Mouse (Mus musculus) forebrain, embryonic 14.5 days (tissue): ENCODE measurements around the gene Fut2. TPM values are rescaled to one million over a fixed set of nuclear protein-coding genes. Genes with fewer than 3 reads are reported as not detected.

ENCODE experiments used
- ATAC-seq: fragments of 200-750 bp; cut with Nextera tagmentation; 2 replicates; pipeline ENCODE4 v1.8.0; 2017; ENCODE audit warnings: mild to moderate bottlenecking, moderate library complexity
- DNase-seq: peaks from one replicate; pipeline ENCODE4 v3.0.0-alpha.2; 2015; ENCODE audit warnings: low spot score
- H3K27ac ChIP-seq: fragments of 300-500 bp; sonication (generic); 2 replicates; pipeline ENCODE4 v1.5.1; 2014; ENCODE audit warnings: low read depth, mild to moderate bottlenecking, control low read depth, low read length, moderate library complexity
- H3K27me3 ChIP-seq: fragments of 300-500 bp; sonication (generic); replicated peaks from 2 replicates; pipeline ENCODE4 v1.6.1; 2014; ENCODE audit warnings: low read length, control low read depth, mixed read lengths; ENCODE audit not compliant: control insufficient read depth, insufficient read depth
- H3K36me3 ChIP-seq: fragments of 300-500 bp; sonication (generic); 2 replicates; pipeline ENCODE4 v1.6.1; 2014; ENCODE audit warnings: low read length, control low read depth; ENCODE audit not compliant: control insufficient read depth, insufficient read depth
- H3K4me1 ChIP-seq: fragments of 300-500 bp; sonication (generic); 2 replicates; pipeline ENCODE4 v1.6.1; 2014; ENCODE audit warnings: antibody characterized with exemption, low read length, control low read depth; ENCODE audit not compliant: control insufficient read depth, insufficient read depth
- H3K4me2 ChIP-seq: fragments of 300-500 bp; sonication (generic); 2 replicates; pipeline ENCODE4 v1.6.1; 2014; ENCODE audit warnings: mild to moderate bottlenecking, control low read depth, low read length
- H3K4me3 ChIP-seq: fragments of 300-500 bp; sonication (generic); 2 replicates; pipeline ENCODE4 v1.5.1; 2014; ENCODE audit warnings: low read depth, low read length, control low read depth
- H3K9ac ChIP-seq: fragments of 300-500 bp; sonication (generic); 2 replicates; pipeline ENCODE4 v1.6.1; 2014; ENCODE audit warnings: mild to moderate bottlenecking, low read length, control low read depth, moderate library complexity
- H3K9me3 ChIP-seq: fragments of 300-500 bp; sonication (generic); replicated peaks from 2 replicates; pipeline ENCODE4 v1.6.1; 2016; ENCODE audit warnings: low read length, control low read depth, mixed read lengths; ENCODE audit not compliant: control insufficient read depth
- WGBS: fragments of 180-500 bp; shearing (Covaris S2); extraction: QIAGEN DNeasy Blood & Tissue Kit; methylation state at CpG from one replicate; pipeline ENCODE4 v1.1.7; 2014; 5-methylcytosine and 5-hydroxymethylcytosine counted together
- polyA plus RNA-seq: library from polyadenylated mRNA; unstranded; fragments of >200 nt; fragmentation: Nextera tagmentation; extraction: Ambion mirVana; gene quantifications from 2 replicates; pipeline ENCODE4 v1.2.1, GENCODE M21; 2014

Fut2 gene
- polyA plus RNA-seq, 1 experiment from 2014 or later: 0.11 TPM

DNA sequence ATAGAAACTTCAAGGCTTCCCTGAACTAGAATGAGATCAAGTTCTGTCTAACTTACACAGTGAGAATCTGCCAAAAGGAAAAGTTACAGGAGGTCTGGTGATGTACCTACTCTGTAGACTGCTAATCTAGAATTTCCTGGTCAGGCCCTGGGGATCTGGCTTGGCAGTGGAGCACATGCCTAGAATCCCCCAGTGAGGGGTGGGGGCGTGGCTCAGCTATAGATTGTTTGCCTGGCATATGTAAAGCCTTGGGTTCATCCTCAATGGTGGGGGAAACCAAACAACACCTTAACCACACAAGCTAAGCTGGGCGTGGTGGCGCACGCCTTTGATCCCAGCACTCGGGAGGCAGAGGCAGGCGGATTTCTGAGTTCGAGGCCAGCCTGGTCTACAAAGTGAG is 31.7 kb upstream of the Fut2 start:
- no peak for DNase-seq
- 86% methylated on average over 6 of the region's 7 CpGs for WGBS
- Histone ChIP-seq H3K4me1 (peaks cover 6% of the 10 kb centered on the region; the same call in 1 of the 2 replicates), H3K4me2 (no peak overlapping the region), H3K36me3 (no peaks in the 10 kb centered on the region), H3K9me3 (no peaks in the 10 kb centered on the region), H3K27me3 (peaks cover 15% of the 10 kb centered on the region), H3K9ac (no peak overlapping the region), H3K27ac (no peak overlapping the region), H3K4me3 (no peak overlapping the region)
- ATAC-seq: no peak

DNA sequence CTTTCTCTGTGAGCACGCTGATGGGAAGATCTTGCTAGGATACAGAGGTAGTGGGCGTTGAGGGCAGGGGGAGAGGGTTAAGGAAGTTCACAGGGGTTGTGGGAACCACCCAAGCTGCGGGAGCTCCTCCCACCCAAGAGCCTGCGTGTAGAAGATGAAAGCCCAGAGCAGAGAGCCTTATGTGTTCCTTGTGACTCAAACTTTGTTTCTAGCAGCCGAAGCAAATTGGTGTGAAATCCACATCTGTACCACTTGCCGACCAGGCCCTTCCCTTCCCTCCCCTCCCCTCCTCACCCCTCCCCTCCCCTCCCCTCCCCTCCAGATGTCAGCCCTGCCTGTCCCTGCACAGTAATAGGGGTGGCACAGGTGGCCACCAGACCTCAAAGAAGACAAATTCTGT is 28.9 kb upstream of the Fut2 start:
- Histone ChIP-seq H3K4me2 (no peak overlapping the region), H3K4me1 (peaks cover 2% of the 10 kb centered on the region; the same call in 1 of the 2 replicates), H3K9ac (no peak overlapping the region), H3K27ac (no peak overlapping the region), H3K9me3 (no peaks in the 10 kb centered on the region), H3K27me3 (peaks cover 12% of the 10 kb centered on the region), H3K4me3 (no peak overlapping the region), H3K36me3 (no peaks in the 10 kb centered on the region)
- DNase-seq (no peak), ATAC-seq (no peak)
- WGBS: 43% methylated on average over 6 of the region's 6 CpGs

DNA sequence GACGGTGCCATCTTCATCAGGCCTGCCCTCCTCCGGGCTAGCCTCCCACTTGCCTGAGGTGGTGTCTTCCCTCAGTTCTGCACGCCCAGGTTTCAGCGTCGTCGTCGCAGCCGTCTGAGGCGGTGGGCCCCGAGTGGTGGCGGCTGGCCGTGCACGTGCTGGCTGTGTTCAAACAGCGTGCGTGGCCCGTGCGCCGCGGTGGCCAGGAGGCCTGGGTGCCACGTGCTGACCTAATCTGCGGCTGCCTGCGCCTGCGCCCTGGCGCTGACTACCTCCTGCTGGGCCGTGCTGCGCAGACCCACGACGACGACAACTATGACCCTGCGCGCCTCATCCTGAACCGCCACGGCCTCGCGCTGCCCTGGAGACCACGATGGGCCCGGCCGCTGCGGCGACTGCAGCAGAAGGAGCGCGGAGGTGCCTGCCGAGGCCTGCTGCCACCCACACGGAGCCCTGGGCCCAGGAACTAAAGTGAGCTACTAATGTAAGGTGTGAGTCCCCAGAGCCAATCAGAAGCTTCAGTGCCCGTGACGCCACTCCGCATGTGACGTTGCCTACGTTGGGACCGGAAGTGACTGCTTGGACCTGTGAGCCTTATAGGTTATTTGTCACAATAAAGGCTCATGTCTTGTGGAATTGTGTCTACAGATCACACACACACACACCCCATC is 27.9 kb upstream of the Fut2 start, which contains the start of gene Sec1:
Sec1 (minus strand) TSS at position 482 of the 671 bp plus-strand sequence.
- 91% methylated on average over 50 of the region's 50 CpGs for WGBS
- Histone ChIP-seq H3K27ac (no peak within 1 kb of the TSS), H3K9me3 (no peaks in the 10 kb centered on the region), H3K4me2 (no peak within 1 kb of the TSS), H3K4me1 (no peaks in the 10 kb centered on the region), H3K4me3 (no peak within 1 kb of the TSS), H3K27me3 (peaks cover 7% of the 10 kb centered on the region), H3K36me3 (no peaks in the 10 kb centered on the region), H3K9ac (no peak within 1 kb of the TSS)
- ATAC-seq (no peak), DNase-seq (no peak)

DNA sequence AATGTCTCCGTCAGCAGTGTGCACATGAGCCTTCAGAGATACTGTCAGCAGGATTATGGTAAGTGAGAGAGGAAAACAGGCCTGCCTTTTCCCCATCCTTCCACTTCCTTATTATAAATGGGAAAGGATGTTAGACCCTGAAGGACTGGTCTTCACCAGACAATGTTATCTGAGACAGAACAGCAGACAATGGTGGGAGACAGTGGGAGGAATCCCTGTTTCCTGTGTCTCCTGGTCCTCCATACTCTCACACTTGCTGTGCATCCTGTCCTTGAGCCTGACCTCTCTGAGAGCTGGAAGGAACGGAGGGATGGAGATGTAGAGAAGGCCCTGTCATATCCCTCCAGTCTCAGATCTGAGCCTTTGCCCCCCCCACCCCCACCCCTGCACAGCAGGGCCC is 26.2 kb upstream of the Fut2 start:
- no peak overlapping the region for H3K9ac ChIP-seq
- 87% methylated on average over 2 of the region's 2 CpGs for WGBS
- no peak overlapping the region for H3K4me2 ChIP-seq
- no peaks in the 10 kb centered on the region for H3K4me1 ChIP-seq
- H3K9me3 ChIP-seq: no peaks in the 10 kb centered on the region
- DNase-seq: no peak
- no peak overlapping the region for H3K4me3 ChIP-seq
- no peak for ATAC-seq
- no peaks in the 10 kb centered on the region for H3K27me3 ChIP-seq
- H3K36me3 ChIP-seq: no peaks in the 10 kb centered on the region
- H3K27ac ChIP-seq: no peak overlapping the region

DNA sequence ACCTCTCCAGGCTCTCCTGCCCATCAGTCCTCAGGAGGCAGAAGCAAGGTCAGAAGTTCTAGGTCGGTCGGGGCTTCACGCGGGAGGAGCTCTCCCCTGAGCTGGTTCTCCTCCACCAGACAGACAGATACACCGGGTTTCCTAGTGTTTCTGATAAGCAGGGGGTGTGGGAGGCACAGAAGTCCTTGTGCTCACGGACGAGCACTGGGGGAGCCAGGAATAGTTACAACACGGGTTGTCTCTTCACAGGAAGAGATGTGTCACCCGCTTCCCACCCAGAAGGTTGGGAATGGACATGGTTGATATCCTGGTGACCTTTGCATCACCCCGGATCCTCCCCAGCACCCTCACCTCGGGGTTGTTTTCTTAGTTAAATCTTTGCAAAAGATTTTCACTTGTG is 23.6 kb upstream of the Fut2 start:
- Histone ChIP-seq H3K27me3 (no peaks in the 10 kb centered on the region), H3K9ac (no peak overlapping the region), H3K27ac (no peak overlapping the region), H3K36me3 (no peaks in the 10 kb centered on the region), H3K4me1 (no peaks in the 10 kb centered on the region), H3K9me3 (no peaks in the 10 kb centered on the region), H3K4me3 (no peak overlapping the region), H3K4me2 (no peak overlapping the region)
- 83% methylated on average over 11 of the region's 11 CpGs for WGBS
- no peak for ATAC-seq
- no peak for DNase-seq

- WGBS: 64% methylated on average over 6 of the region's 6 CpGs
- ATAC-seq: no peak
These were observed 22.9 kb upstream of the Fut2 start for GRCm38 (mm10) chr7:45689099-45689498.

GRCm38 (mm10) chr7:45686841-45687240 is 20.6 kb upstream of the Fut2 start:
- H3K4me2 ChIP-seq: no peak overlapping the region
- H3K36me3 ChIP-seq: no peaks in the 10 kb centered on the region
- WGBS: 82% methylated on average over 3 of the region's 3 CpGs
- H3K27me3 ChIP-seq: no peaks in the 10 kb centered on the region
- no peaks in the 10 kb centered on the region for H3K4me1 ChIP-seq
- no peak overlapping the region for H3K27ac ChIP-seq
- no peak for ATAC-seq
- no peak overlapping the region for H3K4me3 ChIP-seq
- H3K9me3 ChIP-seq: no peaks in the 10 kb centered on the region
- no peak overlapping the region for H3K9ac ChIP-seq
- no peak for DNase-seq

More at GRCm38 (mm10) chr7:45689099-45689498, 22.9 kb upstream of the Fut2 start:
- H3K36me3 ChIP-seq: no peaks in the 10 kb centered on the region
- H3K9ac ChIP-seq: no peak overlapping the region
- no peaks in the 10 kb centered on the region for H3K27me3 ChIP-seq
- H3K27ac ChIP-seq: no peak overlapping the region
- DNase-seq: no peak
- H3K9me3 ChIP-seq: no peaks in the 10 kb centered on the region
- H3K4me3 ChIP-seq: no peak overlapping the region
- H3K4me2 ChIP-seq: no peak overlapping the region
- no peaks in the 10 kb centered on the region for H3K4me1 ChIP-seq

- H3K27ac ChIP-seq: no peak overlapping the region
- no peak overlapping the region for H3K4me3 ChIP-seq
- H3K9me3 ChIP-seq: no peaks in the 10 kb centered on the region
- H3K27me3 ChIP-seq: no peaks in the 10 kb centered on the region
- H3K9ac ChIP-seq: no peak overlapping the region
- no peaks in the 10 kb centered on the region for H3K4me1 ChIP-seq
- ATAC-seq: no peak
- H3K4me2 ChIP-seq: no peak overlapping the region
- DNase-seq: no peak
- WGBS: 78% methylated on average over 10 of the region's 10 CpGs
- no peaks in the 10 kb centered on the region for H3K36me3 ChIP-seq
These were observed 19.6 kb upstream of the Fut2 start for GRCm38 (mm10) chr7:45685811-45686210.

- ATAC-seq: no peak
These were observed 17.3 kb upstream of the Fut2 start, which contains the start of gene Ntn5 for GRCm38 (mm10) chr7:45683396-45684050. Gene Ntn5, plus strand, starts transcription at chr7:45684022.

More at GRCm38 (mm10) chr7:45683396-45684050, 17.3 kb upstream of the Fut2 start, which contains the start of gene Ntn5:
- Histone ChIP-seq H3K36me3 (no peaks in the 10 kb centered on the region), H3K27me3 (no peaks in the 10 kb centered on the region), H3K4me2 (no peak within 1 kb of the TSS), H3K4me1 (no peaks in the 10 kb centered on the region), H3K9ac (0 out of 2 replicates have a peak within 1 kb of the TSS, but pooled peaks have one; percentile 3), H3K4me3 (no peak within 1 kb of the TSS), H3K9me3 (no peaks in the 10 kb centered on the region), H3K27ac (no peak within 1 kb of the TSS)
- WGBS: 82% methylated on average over 7 of the region's 7 CpGs
- DNase-seq: no peak
